Mouse (Mus musculus) ES-E14 (cell line): Measurements from ENCODE around the gene Hoxb4. TPM values are rescaled to one million over a fixed set of nuclear protein-coding genes. Genes with fewer than 3 reads are reported as not detected.
A peak's percentile ranks its signal among the peaks of the same experiment; 100 is the strongest.

Experiments used
- DNase-seq: peaks from one replicate; pipeline ENCODE4 v3.0.0-alpha.2; 2013; ENCODE audit warnings: low read depth, low spot score
- H3K27ac ChIP-seq: 2 replicates; pipeline ENCODE4 v1.5.1; 2012; ENCODE audit warnings: low read depth, mild to moderate bottlenecking, low read length, moderate library complexity, mixed read lengths; ENCODE audit not compliant: poor library complexity, insufficient read depth, severe bottlenecking
- H3K36me3 ChIP-seq: 2 replicates; pipeline ENCODE4 v1.6.1; 2012; ENCODE audit warnings: mild to moderate bottlenecking, low read length, moderate library complexity, mixed read lengths; ENCODE audit not compliant: control insufficient read depth, poor library complexity, insufficient read depth, severe bottlenecking
- H3K4me1 ChIP-seq, 2 experiments: fragments of 150-350 bp in 1 of 2; sonication (generic) in 1 of 2; 2 replicates each; pipeline ENCODE4 v1.6.1; 2012; ENCODE audit warnings: low read length in 2 of 2, mild to moderate bottlenecking in 1 of 2, mixed read lengths in 1 of 2; ENCODE audit not compliant: control insufficient read depth in 2 of 2, insufficient read depth in 2 of 2, poor library complexity in 1 of 2
- H3K4me3 ChIP-seq, 2 experiments: fragments of 150-350 bp in 1 of 2; sonication (generic) in 1 of 2; 2 replicates each; pipeline ENCODE4 v1.5.1; 2012; ENCODE audit warnings: low read length in 2 of 2, low read depth in 1 of 2, mild to moderate bottlenecking in 1 of 2, mixed read lengths in 1 of 2; ENCODE audit not compliant: insufficient read depth in 1 of 2, poor library complexity in 1 of 2, severe bottlenecking in 1 of 2
- H3K9ac ChIP-seq: 2 replicates; pipeline ENCODE4 v1.6.1; 2012; ENCODE audit warnings: low read depth, mild to moderate bottlenecking, low read length, mixed read lengths; ENCODE audit not compliant: poor library complexity, insufficient read depth, severe bottlenecking
- H3K9me3 ChIP-seq: fragments of 150-350 bp; sonication (generic); 2 replicates; pipeline ENCODE4 v1.6.1; 2012; ENCODE audit warnings: low read depth, mild to moderate bottlenecking, low read length; ENCODE audit not compliant: control insufficient read depth, insufficient read depth
- CHD2 ChIP-seq: IDR thresholded peaks from 2 replicates; pipeline ENCODE4 v1.6.1; 2014; ENCODE audit warnings: mild to moderate bottlenecking, low read depth, low read length, inconsistent platforms
- HCFC1 ChIP-seq: IDR thresholded peaks from 2 replicates; pipeline ENCODE4 v1.6.1; 2012; ENCODE audit warnings: low read length, inconsistent platforms, borderline replicate concordance; ENCODE audit not compliant: insufficient read depth
- MAFK ChIP-seq: IDR thresholded peaks from 2 replicates; pipeline ENCODE4 v1.6.1; 2014; ENCODE audit warnings: mild to moderate bottlenecking, low read depth, low read length, inconsistent platforms; ENCODE audit not compliant: insufficient read depth
- ZC3H11A ChIP-seq: IDR thresholded peaks from 2 replicates; pipeline ENCODE4 v1.6.1; 2012; ENCODE audit warnings: low read depth, mild to moderate bottlenecking, inconsistent platforms, low read length, borderline replicate concordance
- ZNF384 ChIP-seq: IDR thresholded peaks from 2 replicates; pipeline ENCODE4 v1.6.1; 2012; ENCODE audit warnings: low read depth, low read length, inconsistent platforms
- in situ Hi-C, 2 experiments: fragments of 600-800 bp; cut with MboI; formaldehyde crosslinking; loops; one replicate each; pipeline ENCODE4 v1.15.1; 2025; ENCODE audit warnings: low sequenced_read_pairs in 2 of 2, inconsistent platforms in 1 of 2; ENCODE audit not compliant: unreplicated experiment in 2 of 2
- total RNA-seq: library from RNA; depleted of rRNA; stranded (reverse); fragments of 300-350 nt; gene quantifications from 2 replicates; pipeline ENCODE4 v1.2.3, GENCODE M21; 2012

The Hoxb4 gene
- total RNA-seq, 1 experiment, result 1.2 TPM

- H3K36me3 ChIP-seq, result no peaks in the 10 kb centered on the region
- H3K9me3 ChIP-seq, result no peaks in the 10 kb centered on the region
- H3K27ac ChIP-seq, result no peak overlapping the region
- in situ Hi-C loops, result loop anchor here (10.0 to 25.0 kb wide), 2 partner anchors 57 to 564 kb away; partner anchors contain the start of gene Hoxb2 (in 1 of the 2)
- H3K4me3 ChIP-seq, result no peak overlapping the region
- TF ChIP-seq ZNF384 (no peak), HCFC1 (no peak), ZC3H11A (no peak)
- H3K9ac ChIP-seq, result no peak overlapping the region
- no peaks in the 10 kb centered on the region; a peak in 2 of 4 replicates for H3K4me1 ChIP-seq
- no peak for DNase-seq
These were observed 20.0 kb upstream of the Hoxb4 start for GRCm38 (mm10) chr11:96297968-96298635.

- in situ Hi-C loops, result loop anchor here (10.0 to 25.0 kb wide), 2 partner anchors 56 to 563 kb away; partner anchors contain the start of gene Hoxb2 (in 1 of the 2)
- Histone ChIP-seq H3K27ac (no peak overlapping the region), H3K9me3 (no peaks in the 10 kb centered on the region), H3K4me1 (peaks cover 0 to 3% of the 10 kb centered on the region in 2 experiments; a peak in 2 of 4 replicates), H3K4me3 (no peak overlapping the region; a peak in 2 of 4 replicates), H3K36me3 (no peaks in the 10 kb centered on the region), H3K9ac (no peak overlapping the region)
- TF ChIP-seq MAFK, result no peak
- TF ChIP-seq HCFC1, result no peak
- no peak for TF ChIP-seq ZNF384
- TF ChIP-seq CHD2, result no peak
- no peak for TF ChIP-seq ZC3H11A
- DNase-seq, result no peak
These were observed 19.0 kb upstream of the Hoxb4 start for GRCm38 (mm10) chr11:96298895-96299667.

GRCm38 (mm10) chr11:96299781-96300180 lies 18.3 kb upstream of the Hoxb4 start:
- no peak for TF ChIP-seq ZNF384
- TF ChIP-seq ZC3H11A, result no peak
- no peak for TF ChIP-seq MAFK
- TF ChIP-seq CHD2, result no peak
- no peak for TF ChIP-seq HCFC1
- H3K9ac ChIP-seq, result no peak overlapping the region
- no peak for DNase-seq
- no peaks in the 10 kb centered on the region for H3K36me3 ChIP-seq
- H3K4me3 ChIP-seq, result no peak overlapping the region
- no peak overlapping the region for H3K27ac ChIP-seq
- no peaks in the 10 kb centered on the region for H3K9me3 ChIP-seq
- peaks cover 0 to 3% of the 10 kb centered on the region in 2 experiments; a peak in 2 of 4 replicates for H3K4me1 ChIP-seq
- in situ Hi-C loops, result loop anchor here (10.0 to 25.0 kb wide), 3 partner anchors 55 to 563 kb away; partner anchors contain the start of gene Hoxb2 (in 1 of the 2)

- H3K9ac ChIP-seq, result no peak overlapping the region
- peak overlapping the region; percentile 12 to 35; a peak in 2 of 4 replicates for H3K4me3 ChIP-seq
- peaks cover 0 to 3% of the 10 kb centered on the region in 2 experiments; a peak in 2 of 4 replicates for H3K4me1 ChIP-seq
These were observed 17.6 kb upstream of the Hoxb4 start for GRCm38 (mm10) chr11:96300354-96301063.

More at GRCm38 (mm10) chr11:96300354-96301063, 17.6 kb upstream of the Hoxb4 start:
- no peak for TF ChIP-seq MAFK
- no peak for TF ChIP-seq CHD2
- TF ChIP-seq ZC3H11A, result no peak
- TF ChIP-seq ZNF384, result no peak
- no peak for TF ChIP-seq HCFC1
- Histone ChIP-seq H3K27ac (no peak overlapping the region), H3K36me3 (no peaks in the 10 kb centered on the region), H3K9me3 (no peaks in the 10 kb centered on the region)
- DNase-seq, result no peak
- in situ Hi-C loops, result loop anchor here in 1 of 2 experiments (10.0 kb wide), 1 partner anchor 254 kb away; no protein-coding TSS in a partner anchor
